Mouse (Mus musculus) lung, postnatal 4 days (tissue): Measurements from ENCODE around the gene Tmem199.

Experiments used
- DNase-seq, 2 experiments: peaks; one replicate each; pipeline ENCODE4 v3.0.0; 2021

Tmem199 gene

DNA sequence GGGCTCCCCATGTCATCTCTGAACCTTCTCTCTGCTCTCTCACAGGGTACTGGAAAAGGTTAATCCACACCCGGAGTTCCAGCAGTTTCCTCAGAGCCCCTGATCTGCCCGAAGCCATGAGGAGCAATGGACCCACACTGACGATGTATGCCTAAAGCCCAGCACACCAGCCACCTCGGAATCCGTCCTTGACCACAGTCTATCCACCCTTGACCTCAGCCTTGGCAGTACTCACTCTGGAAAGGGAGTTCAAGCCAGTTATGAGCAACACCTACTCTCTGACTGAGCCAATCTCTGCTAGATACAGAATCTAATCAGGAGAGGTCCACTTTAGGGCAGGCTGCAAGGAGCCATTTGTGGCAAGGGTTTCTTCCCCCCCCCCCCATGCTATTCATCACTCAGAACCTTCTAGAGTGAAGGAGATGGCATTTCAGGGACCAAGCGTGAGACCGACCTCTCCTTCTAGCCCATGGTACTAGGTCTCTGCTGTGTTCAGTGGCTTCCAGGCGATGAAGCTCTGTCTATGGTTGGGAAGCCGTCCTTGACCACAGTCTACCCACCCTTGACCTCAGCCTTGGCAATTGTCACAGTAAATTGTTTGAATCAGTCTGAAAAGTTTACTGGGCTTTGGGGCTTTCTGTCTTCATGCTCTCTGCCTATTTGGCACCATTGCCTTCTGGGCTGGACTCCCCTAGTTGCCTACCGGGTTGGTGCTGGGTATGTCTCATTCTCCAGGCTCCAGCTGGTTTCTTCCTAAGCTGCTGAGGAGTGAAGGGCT, 40.5 kb downstream of the Tmem199 start:
- DNase-seq = no peak

DNA sequence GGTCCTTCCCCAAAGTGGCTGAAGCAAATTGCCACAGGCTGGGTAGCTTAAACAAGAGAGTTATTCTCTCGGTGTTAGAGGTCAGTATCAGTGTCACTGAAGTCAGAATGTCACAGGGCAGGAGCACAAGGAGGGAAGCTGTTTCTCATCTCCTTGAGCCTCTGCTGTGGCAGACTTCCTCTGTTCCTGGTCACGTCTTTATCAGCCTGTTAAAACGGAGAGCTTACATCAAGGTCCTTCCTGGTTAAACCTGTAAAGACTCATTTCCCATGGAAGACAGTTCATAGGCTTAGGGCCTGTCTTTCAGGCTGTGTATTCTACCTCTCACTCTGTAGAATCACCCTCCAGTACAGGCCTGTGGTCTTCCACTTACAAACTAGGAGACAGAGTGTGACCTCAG, 44.0 kb downstream of the Tmem199 start:
- no peak for DNase-seq

- no peak for DNase-seq
Observed at GRCm38 (mm10) chr11:78467515-78467914, 44.5 kb downstream of the Tmem199 start.

DNA sequence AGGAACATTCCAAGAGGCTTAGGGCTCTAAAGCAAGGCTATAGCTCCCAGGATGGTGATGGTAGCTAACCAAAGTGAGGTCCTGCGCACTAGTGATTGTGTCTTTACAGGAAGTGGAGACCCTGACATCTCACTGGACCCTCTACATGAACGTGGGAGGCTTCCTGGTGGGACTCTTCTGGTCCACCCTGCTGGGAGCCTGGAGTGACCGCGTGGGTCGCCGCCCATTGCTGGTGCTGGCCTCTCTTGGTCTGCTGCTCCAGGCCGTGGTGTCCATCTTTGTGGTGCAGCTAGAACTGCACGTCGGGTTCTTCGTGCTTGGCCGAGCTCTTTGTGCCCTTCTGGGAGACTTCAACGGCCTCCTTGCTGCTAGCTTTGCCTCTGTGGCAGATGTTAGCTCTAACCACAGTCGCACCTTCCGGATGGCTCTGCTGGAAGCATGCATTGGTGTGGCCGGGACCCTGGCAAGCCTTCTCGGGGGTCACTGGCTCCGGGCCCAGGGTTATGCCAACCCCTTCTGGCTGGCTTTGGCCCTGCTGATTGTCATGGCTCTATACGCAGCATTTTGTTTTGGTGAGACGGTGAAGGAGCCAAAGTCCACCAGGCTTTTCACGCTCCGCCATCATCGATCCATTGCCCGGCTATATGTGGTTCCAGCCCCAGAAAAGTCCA, 45.6 kb downstream of the Tmem199 start:
- DNase-seq = no peak

- DNase-seq = peak; percentile 84 to 90
Observed at GRCm38 (mm10) chr11:78465568-78466180, 46.3 kb downstream of the Tmem199 start, which contains the start of gene Slc46a1. Gene Slc46a1 (plus strand): TSS chr11:78465697.

- no peak for DNase-seq
Observed at GRCm38 (mm10) chr11:78465116-78465515, 46.9 kb downstream of the Tmem199 start.

DNA sequence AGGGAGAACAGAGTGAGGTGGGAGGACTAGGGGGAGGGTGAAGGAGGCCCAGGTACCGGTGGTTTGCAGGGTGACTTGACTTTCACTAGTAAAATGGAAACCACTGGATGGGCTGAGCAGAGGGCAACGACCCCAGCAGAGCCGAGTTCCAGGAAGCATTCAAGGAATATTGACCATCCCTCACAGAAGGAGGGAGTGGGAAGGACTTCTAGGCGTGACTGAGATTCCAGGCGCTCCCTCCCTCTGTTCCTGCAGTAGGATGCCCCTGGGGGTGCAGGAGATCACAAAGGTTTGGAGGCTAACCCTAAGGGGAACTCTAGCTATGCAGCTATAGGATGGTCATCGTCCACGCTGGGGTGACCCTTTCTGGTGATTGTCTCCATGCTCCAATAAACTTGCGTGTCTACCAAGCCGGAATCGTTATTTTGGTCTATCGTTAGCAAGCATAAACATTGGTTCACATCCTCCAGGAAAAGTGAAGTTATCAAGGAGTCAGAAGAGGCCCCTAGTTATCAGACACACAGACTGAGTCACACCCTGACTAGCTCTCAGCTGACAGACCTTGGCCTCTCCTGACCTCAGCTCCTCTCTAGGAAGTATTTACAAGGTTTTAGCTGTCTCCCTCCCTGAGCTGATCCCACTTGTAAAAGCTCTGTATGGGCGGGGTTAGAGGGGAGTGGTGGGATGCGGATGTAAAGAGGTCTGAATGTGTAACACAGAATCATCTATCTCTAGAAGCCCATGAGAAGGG, 48.5 kb downstream of the Tmem199 start:
- no peak for DNase-seq

GRCm38 (mm10) chr11:78462669-78463068, 49.3 kb downstream of the Tmem199 start:
- no peak for DNase-seq

- DNase-seq = no peak
Observed at GRCm38 (mm10) chr11:78461894-78462293, 50.1 kb downstream of the Tmem199 start.

DNA sequence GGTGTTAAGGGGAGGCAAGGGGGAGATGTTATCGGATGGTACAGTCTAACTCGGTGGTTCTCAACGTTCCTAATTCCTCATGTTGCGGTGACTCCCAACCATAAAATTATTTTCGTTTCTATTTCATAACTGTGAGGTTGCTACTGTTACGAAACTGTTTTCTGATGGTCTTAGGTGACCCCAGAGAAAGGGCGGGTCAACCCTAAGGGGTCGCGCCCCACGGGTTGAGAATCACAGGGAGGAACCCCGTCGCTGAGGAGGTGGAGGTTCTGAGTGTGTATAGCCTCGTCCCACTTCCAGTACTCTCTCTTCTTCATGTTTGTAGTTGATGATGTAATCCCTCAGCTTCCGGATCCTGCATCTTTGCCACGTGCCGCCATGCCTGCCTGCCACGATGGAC, 53.2 kb downstream of the Tmem199 start:
- DNase-seq = no peak
